Mouse (Mus musculus): ENCODE measurements around the gene Sec14l2. TPM values are rescaled to one million over a fixed set of nuclear protein-coding genes. Genes with fewer than 3 reads are reported as not detected.

Gene Sec14l2
- polyA plus RNA-seq, 1 experiment = 22.6 TPM

- H3K27me3 ChIP-seq (replicated peaks) = no peaks in the 10 kb centered on the region
- peaks cover 83% of the 10 kb centered on the region for H3K36me3 ChIP-seq (replicated peaks; ENCODE audit: low read length)
- no peak overlapping the region for H3K4me3 ChIP-seq (replicated peaks)
- H3K4me1 ChIP-seq = peaks cover 19% of the 10 kb centered on the region
- TF ChIP-seq GATA1 (IDR thresholded peaks at IDR 0.05; ENCODE audit: borderline replicate concordance, low read length) = no peak
- no peak for TF ChIP-seq FLI1 (IDR thresholded peaks at IDR 0.05; ENCODE audit: low read length)
- no peaks in the 10 kb centered on the region for H3K9me3 ChIP-seq
Measured at GRCm38 (mm10) chr11:4105444-4105843, 17.8 kb downstream of the Sec14l2 start.

GRCm38 (mm10) chr11:4104989-4105388 is 18.2 kb downstream of the Sec14l2 start:
- H3K9me3 ChIP-seq = no peaks in the 10 kb centered on the region
- no peak for TF ChIP-seq FLI1 (IDR thresholded peaks at IDR 0.05; ENCODE audit: low read length)
- no peak for TF ChIP-seq GATA1 (IDR thresholded peaks at IDR 0.05; ENCODE audit: borderline replicate concordance, low read length)
- no peaks in the 10 kb centered on the region for H3K27me3 ChIP-seq (replicated peaks)
- H3K4me1 ChIP-seq = peaks cover 19% of the 10 kb centered on the region
- peaks cover 82% of the 10 kb centered on the region for H3K36me3 ChIP-seq (replicated peaks; ENCODE audit: low read length)
- no peak overlapping the region for H3K4me3 ChIP-seq (replicated peaks)

GRCm38 (mm10) chr11:4103522-4103921 is 19.7 kb downstream of the Sec14l2 start:
- H3K4me1 ChIP-seq = peaks cover 28% of the 10 kb centered on the region
- no peak for TF ChIP-seq FLI1 (IDR thresholded peaks at IDR 0.05; ENCODE audit: low read length)
- TF ChIP-seq GATA1 (IDR thresholded peaks at IDR 0.05; ENCODE audit: borderline replicate concordance, low read length) = no peak
- H3K4me3 ChIP-seq (replicated peaks) = no peak overlapping the region
- no peaks in the 10 kb centered on the region for H3K9me3 ChIP-seq
- peaks cover 83% of the 10 kb centered on the region for H3K36me3 ChIP-seq (replicated peaks; ENCODE audit: low read length)
- no peaks in the 10 kb centered on the region for H3K27me3 ChIP-seq (replicated peaks)

- H3K4me3 ChIP-seq (replicated peaks) = no peak overlapping the region
- no peaks in the 10 kb centered on the region for H3K27me3 ChIP-seq (replicated peaks)
- TF ChIP-seq FLI1 (IDR thresholded peaks at IDR 0.05; ENCODE audit: low read length) (no peak), GATA1 (IDR thresholded peaks at IDR 0.05; ENCODE audit: borderline replicate concordance, low read length) (no peak)
- peaks cover 75% of the 10 kb centered on the region for H3K36me3 ChIP-seq (replicated peaks; ENCODE audit: low read length)
- H3K9me3 ChIP-seq = no peaks in the 10 kb centered on the region
- H3K4me1 ChIP-seq = peaks cover 42% of the 10 kb centered on the region
Measured at GRCm38 (mm10) chr11:4101851-4102250, 21.4 kb downstream of the Sec14l2 start.

- no peak for TF ChIP-seq GATA1 (IDR thresholded peaks at IDR 0.05; ENCODE audit: borderline replicate concordance, low read length)
- TF ChIP-seq FLI1 (IDR thresholded peaks at IDR 0.05; ENCODE audit: low read length) = no peak
Measured at GRCm38 (mm10) chr11:4099447-4099846, 23.8 kb downstream of the Sec14l2 start.

GRCm38 (mm10) chr11:4098816-4099215 is 24.4 kb downstream of the Sec14l2 start:
- Histone ChIP-seq H3K4me1 (peaks cover 64% of the 10 kb centered on the region), H3K27me3 (replicated peaks) (no peaks in the 10 kb centered on the region), H3K4me3 (replicated peaks) (no peak overlapping the region), H3K36me3 (replicated peaks; ENCODE audit: low read length) (peaks cover 56% of the 10 kb centered on the region), H3K9me3 (no peaks in the 10 kb centered on the region)
- TF ChIP-seq GATA1 (IDR thresholded peaks at IDR 0.05; ENCODE audit: borderline replicate concordance, low read length) (no peak), FLI1 (IDR thresholded peaks at IDR 0.05; ENCODE audit: low read length) (no peak)

More at GRCm38 (mm10) chr11:4099447-4099846, 23.8 kb downstream of the Sec14l2 start:
- Histone ChIP-seq H3K4me1 (peaks cover 58% of the 10 kb centered on the region), H3K36me3 (replicated peaks; ENCODE audit: low read length) (peaks cover 53% of the 10 kb centered on the region), H3K27me3 (replicated peaks) (no peaks in the 10 kb centered on the region), H3K4me3 (replicated peaks) (no peak overlapping the region), H3K9me3 (no peaks in the 10 kb centered on the region)

- peaks cover 69% of the 10 kb centered on the region for H3K4me1 ChIP-seq
- no peaks in the 10 kb centered on the region for H3K27me3 ChIP-seq (replicated peaks)
- TF ChIP-seq GATA1 (IDR thresholded peaks at IDR 0.05; ENCODE audit: borderline replicate concordance, low read length) (no peak), FLI1 (IDR thresholded peaks at IDR 0.05; ENCODE audit: low read length) (no peak)
- H3K9me3 ChIP-seq = no peaks in the 10 kb centered on the region
- H3K36me3 ChIP-seq (replicated peaks; ENCODE audit: low read length) = peaks cover 56% of the 10 kb centered on the region
- H3K4me3 ChIP-seq (replicated peaks) = no peak overlapping the region
Measured at GRCm38 (mm10) chr11:4098120-4098519, 25.1 kb downstream of the Sec14l2 start.

GRCm38 (mm10) chr11:4097091-4097621 is 26.1 kb downstream of the Sec14l2 start:
- Histone ChIP-seq H3K9me3 (peaks cover 2% of the 10 kb centered on the region), H3K4me3 (replicated peaks) (peak overlapping the region; percentile 94), H3K27me3 (replicated peaks) (no peaks in the 10 kb centered on the region), H3K4me1 (peaks cover 64% of the 10 kb centered on the region), H3K36me3 (replicated peaks; ENCODE audit: low read length) (peaks cover 55% of the 10 kb centered on the region)
- no peak for TF ChIP-seq FLI1 (IDR thresholded peaks at IDR 0.05; ENCODE audit: low read length)
- TF ChIP-seq GATA1 (IDR thresholded peaks at IDR 0.05; ENCODE audit: borderline replicate concordance, low read length) = no peak

- TF ChIP-seq FLI1 (IDR thresholded peaks at IDR 0.05; ENCODE audit: low read length) (no peak), GATA1 (IDR thresholded peaks at IDR 0.05; ENCODE audit: borderline replicate concordance, low read length) (no peak)
- peaks cover 57% of the 10 kb centered on the region for H3K4me1 ChIP-seq
- H3K9me3 ChIP-seq = peaks cover 10% of the 10 kb centered on the region
- peak overlapping the region; percentile 94 for H3K4me3 ChIP-seq (replicated peaks)
- H3K36me3 ChIP-seq (replicated peaks; ENCODE audit: low read length) = peaks cover 55% of the 10 kb centered on the region
- H3K27me3 ChIP-seq (replicated peaks) = no peaks in the 10 kb centered on the region
Measured at GRCm38 (mm10) chr11:4096054-4096984, 26.9 kb downstream of the Sec14l2 start.
